12 mouse cellular contexts compared by ENCODE assay signal in the genomic region with DNA sequence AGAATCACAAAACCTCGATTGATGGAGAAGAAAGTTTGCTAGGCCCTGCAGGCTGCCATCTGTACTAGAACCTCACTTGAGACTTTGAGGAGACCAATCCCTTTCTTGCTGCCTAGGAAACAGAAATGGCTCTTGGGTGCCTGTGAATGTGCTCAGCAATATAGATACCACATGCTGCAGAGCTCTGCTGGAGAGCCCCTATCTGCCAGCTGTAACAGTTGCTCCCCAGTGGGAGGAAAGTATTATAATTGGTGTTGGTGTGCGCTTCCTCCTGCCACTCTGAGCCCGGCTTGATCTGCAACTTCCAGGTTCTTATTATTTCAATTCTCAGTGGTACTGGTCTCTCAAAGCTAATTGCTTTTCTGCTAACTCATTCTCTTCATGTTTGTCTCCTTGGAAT. TPM values are rescaled to one million over a fixed set of nuclear protein-coding genes. Genes with fewer than 3 reads are reported as not detected.
"Had no signal": no experiment of that assay in that cellular context is flagged by ENCODE, and none has a peak within 500 bp of the region (broad histone marks: within the 10 kb centered on the region; RNA-seq: fewer than 3 reads in every experiment).

No protein-coding gene starts in this region.

- H3K27me3 ChIP-seq: liver, embryonic 15.5 days; midbrain, embryonic 13.5 days; neural tube, embryonic 12.5 days had no signal

- H3K4me2 ChIP-seq: liver, embryonic 11.5 days; midbrain, embryonic 13.5 days; neural tube, embryonic 12.5 days had no signal

- H3K9me3 ChIP-seq: limb, embryonic 10.5 days; liver, embryonic 15.5 days; midbrain, embryonic 13.5 days; neural tube, embryonic 12.5 days had no signal

- H3K27ac ChIP-seq: limb, embryonic 10.5 days; midbrain, embryonic 13.5 days; neural tube, embryonic 12.5 days had no signal

- H3K9ac ChIP-seq: liver, embryonic 15.5 days; midbrain, embryonic 13.5 days; neural tube, embryonic 12.5 days had no signal

- DNase-seq: kidney, adult 11 months; layer of hippocampus, adult 9-11 months; lung, adult 2 months; thymus, adult 18-20 months had no signal

- H3K4me1 ChIP-seq: limb, embryonic 10.5 days; midbrain, embryonic 13.5 days; neural tube, embryonic 12.5 days had no signal

- H3K4me3 ChIP-seq: limb, embryonic 10.5 days; liver, embryonic 15.5 days; midbrain, embryonic 13.5 days; neural tube, embryonic 12.5 days had no signal

- ATAC-seq: midbrain, embryonic 13.5 days had no signal

RNA-seq across cellular contexts. Expression of a gene that starts 27.7 kb away (rescaled TPM):
- total RNA-seq: megakaryocyte progenitor cell, adult 5-6 weeks; monocyte, adult 5-6 weeks; neutrophil, adult 5-6 weeks had no signal
- polyA plus RNA-seq: limb, embryonic 10.5 days; liver, embryonic 11.5 days; liver, embryonic 15.5 days; midbrain, embryonic 13.5 days; neural tube, embryonic 12.5 days had no signal
